Mouse (Mus musculus) cerebellum, adult 11-12 months (tissue): ENCODE data around the gene Sctr.

Experiments
- DNase-seq: peaks from one replicate; pipeline ENCODE4 v3.0.0; 2022

The Sctr gene

DNA sequence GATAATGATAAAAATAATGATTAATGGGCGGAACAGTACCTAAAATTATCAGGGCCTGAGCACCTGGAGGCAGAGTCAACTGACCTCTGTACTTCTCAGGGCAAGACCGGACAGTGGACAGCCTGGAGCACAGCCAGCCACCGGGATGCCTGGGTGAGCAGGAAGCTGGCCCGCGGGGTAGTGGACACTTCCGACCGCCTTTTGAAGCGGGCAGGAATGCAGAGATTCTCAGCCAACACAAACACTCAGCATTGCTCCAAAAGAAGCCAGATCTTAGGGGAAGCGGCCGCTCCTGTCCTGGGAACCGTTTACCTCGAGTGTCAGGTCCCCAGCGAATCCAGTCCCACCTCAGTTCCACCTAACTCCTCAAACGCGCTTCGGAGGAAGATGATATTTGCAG lies 66.2 kb downstream of the Sctr start:
- DNase-seq, result peak; percentile 40

GRCm38 (mm10) chr1:120073519-120074306 lies 67.0 kb downstream of the Sctr start, which contains the start of gene Tmem37:
Gene Tmem37, minus strand, starts transcription at chr1:120074074.
- DNase-seq, result no peak

DNA sequence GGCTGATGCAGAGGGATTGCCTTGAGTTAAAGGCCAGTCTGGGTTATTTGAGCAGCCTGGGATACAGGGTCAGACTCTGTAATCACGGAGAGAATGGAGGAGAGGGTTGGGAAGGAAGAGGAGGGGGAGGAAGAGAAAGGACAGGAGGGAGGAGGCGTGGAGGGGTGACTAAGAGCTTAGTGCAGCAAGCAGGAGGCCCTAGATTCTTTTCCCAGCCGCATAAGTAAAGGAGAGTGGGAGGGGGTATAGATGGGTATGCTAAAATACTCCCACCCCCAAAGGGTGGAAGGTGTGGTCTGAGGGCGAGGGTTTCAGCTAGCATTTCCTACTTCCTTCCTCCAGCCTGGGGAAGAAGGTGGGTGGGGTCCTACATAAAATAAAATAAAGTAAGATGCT lies 67.6 kb downstream of the Sctr start:
- DNase-seq, result no peak

DNA sequence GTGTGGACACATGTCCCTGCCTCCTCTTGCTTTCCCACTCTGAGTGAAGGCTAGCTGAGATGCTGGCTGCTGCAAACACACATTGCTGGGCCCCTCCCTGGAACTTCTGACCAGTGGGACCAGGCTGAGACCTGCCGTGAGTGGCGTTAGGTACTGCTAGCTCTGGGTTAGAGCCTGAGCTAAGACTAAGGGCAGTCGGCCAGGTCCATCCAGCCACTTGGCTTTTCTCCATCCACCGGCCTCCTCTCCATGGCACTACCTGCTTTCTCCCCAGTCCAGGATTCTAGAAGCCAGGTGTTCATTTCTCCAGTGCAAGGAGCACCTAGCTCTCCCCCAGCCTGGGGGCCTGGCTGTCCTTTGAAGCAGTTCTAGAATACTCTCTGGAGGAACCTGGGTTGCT lies 68.2 kb downstream of the Sctr start:
- DNase-seq, result peak; percentile 26

GRCm38 (mm10) chr1:120075507-120075906 lies 68.8 kb downstream of the Sctr start:
- no peak for DNase-seq

GRCm38 (mm10) chr1:120077746-120078410 lies 71.2 kb downstream of the Sctr start:
- no peak for DNase-seq

- DNase-seq, result no peak
Measured at GRCm38 (mm10) chr1:120080632-120081031, 73.9 kb downstream of the Sctr start.

GRCm38 (mm10) chr1:120082957-120083585 lies 76.4 kb downstream of the Sctr start:
- no peak for DNase-seq

DNA sequence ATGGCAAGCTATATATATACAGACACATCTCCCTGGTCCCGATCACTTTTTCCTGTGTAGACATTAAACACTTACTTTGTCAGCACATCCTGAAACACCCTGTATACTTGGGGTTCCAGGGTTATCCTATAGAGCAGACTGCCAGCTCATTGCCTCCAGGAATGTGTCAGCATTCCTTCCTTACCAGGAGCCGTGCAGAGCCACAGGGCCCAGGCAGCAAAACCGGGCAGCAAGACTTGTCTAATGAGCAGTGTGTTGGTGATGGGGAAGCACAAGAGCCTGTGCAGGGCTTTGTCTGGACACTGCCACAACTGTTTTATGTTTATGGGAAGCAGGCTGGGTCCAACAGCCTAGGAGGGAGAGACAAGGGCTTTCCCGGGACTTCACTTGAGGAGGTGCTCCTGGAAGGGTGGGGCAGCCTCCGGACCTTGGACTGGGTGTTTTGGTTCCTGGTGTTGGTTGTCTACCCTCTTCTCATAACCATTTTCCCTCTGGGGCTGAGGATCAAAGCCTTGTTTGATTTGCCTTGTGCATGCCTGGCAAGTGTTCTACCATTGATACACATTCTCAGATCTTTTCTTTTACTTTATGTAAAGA lies 77.3 kb downstream of the Sctr start:
- no peak for DNase-seq

- no peak for DNase-seq
Measured at GRCm38 (mm10) chr1:120085696-120086095, 79.0 kb downstream of the Sctr start.

DNA sequence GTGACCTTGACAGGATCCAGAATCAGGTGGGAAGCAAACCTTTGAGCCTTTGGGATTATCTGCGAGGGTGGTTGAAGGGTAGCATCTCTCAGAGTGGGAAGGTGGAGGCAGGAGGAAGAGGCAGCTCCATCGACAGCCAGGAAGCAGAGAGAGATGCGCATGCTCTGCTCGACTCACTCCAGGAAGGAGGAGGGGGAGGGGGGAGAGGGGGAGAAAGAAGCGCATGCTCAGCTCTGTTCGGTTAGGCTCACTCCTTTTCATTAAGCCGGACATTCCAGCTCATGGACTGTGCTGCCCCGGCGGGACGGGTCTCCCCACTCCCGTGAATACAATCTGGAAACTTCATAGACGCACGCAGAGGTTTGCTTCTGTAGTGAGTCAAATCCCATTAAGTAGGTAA lies 80.0 kb downstream of the Sctr start:
- DNase-seq, result no peak

DNA sequence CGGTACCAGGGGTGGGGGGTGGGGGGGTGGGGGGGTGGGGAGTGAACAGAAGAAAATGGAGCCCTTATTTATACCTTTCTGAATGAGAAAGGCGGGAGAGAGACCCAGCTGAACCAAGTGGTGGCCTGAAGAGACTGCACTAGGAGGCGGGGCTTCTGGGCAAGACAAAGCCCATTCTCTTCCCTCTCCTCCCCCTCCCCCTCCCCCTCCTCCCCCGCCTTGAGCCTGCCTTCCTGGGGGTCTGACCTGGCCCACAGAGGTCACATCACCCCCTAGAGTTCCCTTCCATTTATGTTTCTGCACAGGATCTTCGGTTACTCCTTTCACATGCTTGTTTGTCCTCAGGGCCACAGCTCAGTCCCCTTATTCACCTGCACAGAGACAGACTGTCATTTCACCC lies 82.5 kb downstream of the Sctr start:
- no peak for DNase-seq

DNA sequence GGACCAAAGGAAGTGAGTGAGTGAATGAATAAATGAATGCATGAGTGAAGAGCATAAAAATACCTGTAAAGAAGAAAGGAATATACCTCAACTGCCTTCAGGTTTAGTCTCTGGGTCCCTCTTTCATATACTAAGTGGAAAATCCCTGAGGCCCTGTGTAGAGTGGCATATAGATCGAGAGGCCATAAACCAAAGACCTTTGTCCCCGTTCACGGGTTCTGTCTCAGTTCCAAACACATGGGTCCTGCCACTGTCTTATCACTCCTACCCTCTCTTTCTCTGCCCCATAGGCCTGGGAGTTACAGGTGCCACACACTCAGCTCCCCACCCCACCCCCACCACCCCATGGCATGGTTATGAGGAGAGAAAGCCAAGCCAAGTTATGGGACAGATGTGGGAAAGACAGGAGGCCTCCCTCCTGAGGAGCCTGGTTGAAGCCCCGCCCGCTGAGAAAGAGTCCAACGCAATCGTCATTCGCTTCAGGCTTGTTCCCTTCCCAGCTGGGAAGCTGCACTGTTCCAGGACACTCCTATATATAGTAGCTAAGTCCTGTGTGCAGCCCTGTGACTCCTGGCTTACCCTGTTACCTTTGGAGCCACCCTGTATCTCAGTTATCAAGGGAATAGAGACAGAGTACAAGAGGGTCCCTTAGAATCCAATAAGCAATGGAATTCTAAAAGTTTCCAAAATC lies 84.3 kb downstream of the Sctr start:
- no peak for DNase-seq

GRCm38 (mm10) chr1:120093482-120094134 lies 86.9 kb downstream of the Sctr start:
- peak; percentile 71 for DNase-seq

DNA sequence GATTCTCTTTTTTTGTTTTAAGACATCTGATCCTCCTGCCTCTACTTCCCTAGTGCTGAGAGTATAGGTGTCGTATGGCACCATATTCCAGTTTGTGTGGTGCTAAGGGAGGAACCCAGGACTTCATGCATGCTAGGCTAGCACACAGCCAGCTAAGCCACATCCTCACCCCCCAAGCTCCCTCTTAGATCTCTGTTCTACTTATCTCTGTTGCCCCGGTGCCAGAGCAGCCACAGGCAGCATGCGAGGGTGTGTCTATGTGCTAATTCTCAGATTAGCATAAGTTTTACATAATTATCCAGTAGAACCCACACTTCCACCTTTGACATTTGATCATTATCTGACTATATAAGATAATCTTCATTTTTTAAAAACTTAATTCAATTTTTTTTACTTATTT lies 88.2 kb downstream of the Sctr start:
- no peak for DNase-seq

DNA sequence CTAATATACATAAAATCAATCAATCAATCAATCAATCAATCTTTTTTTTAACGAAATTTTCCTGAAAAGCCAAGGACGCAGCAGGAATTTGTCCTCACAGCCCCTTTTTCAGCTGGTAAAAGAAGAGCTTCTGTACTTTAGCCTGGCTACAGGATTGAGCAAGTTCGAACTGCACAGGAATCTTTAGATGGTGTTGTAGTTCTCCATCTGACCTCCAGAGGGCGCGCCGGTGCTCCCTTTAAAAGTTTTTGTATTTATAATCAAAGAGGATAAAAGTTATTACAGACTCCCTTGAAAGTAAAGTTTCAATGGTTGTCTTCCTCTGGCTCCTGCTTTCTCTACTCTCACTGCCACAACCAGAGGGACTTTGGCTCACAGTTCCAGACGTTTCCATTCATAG lies 91.6 kb downstream of the Sctr start:
- DNase-seq, result no peak

DNA sequence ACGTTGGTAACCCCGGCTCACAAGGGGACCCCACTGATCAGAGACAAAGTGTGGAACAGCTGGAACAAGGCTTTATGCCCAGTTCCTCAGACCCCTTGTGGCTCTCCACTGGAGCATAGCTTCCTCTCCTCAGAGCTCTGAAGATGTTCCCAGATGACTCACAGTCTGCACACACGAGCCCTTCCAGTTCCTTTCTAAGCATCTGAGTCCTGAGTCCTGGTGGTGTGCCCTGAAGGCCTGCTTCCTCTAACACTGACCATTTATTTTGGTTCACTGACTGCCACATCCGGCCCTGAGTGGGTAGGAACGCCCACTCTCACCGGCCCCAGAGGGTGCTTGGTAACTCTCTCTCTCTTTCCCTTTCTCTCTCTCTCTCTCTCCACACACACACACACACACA lies 92.8 kb downstream of the Sctr start:
- DNase-seq, result no peak

- no peak for DNase-seq
Measured at GRCm38 (mm10) chr1:120100456-120101226, 93.9 kb downstream of the Sctr start.

- no peak for DNase-seq
Measured at GRCm38 (mm10) chr1:120101227-120101609, 94.5 kb downstream of the Sctr start.

DNA sequence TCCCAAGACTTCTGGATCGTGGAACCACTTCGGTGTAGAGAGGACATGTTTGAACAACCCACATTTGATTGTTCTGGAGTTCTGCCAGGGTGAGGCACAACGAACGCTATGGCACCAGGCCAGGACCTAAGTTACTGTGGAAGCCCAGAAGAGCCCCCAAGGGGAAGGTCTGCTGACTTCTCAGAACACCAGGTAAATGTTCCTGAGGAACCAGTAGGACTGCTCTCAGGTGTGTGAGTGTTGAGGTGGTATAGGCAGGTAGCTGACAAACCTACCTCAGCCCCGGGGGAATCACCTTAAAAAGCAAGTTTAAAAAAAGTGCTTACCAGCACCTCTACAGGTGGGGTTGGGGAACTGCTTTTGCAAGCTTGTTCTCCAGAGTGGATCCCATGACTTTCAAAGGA lies 98.9 kb downstream of the Sctr start:
- DNase-seq, result no peak

DNA sequence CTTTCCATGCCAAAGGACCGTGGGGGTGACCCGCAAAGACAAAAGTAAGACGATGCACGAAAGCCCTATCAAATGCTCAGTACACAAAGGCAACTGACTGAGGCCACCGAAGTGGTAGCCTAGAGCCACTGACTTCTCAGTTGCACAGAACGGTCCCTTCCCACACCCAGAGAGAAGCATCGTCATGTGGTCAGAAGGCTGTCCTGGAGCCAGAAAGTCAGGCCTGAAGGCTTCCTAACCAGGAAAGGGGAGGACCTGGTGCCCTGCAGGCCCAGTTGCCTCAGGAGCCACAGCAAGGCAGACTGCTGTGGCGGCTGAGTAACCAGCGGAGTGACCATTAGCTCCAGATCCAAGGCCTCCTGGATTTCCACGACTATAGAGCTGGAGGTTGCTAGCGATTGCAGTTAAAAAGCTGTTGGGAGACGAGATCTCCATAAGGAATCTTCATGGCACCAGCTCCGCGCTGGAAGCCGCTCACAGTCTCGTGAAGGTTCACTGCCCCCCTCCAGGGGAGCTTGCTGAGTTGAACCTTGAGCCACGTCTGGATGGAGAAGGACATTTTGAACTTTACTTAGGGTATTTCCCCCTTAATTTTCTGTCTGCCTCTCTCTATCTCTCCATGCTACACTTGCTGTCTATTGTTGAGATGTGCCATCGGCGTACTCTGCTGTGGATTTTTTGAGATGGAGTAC lies 103.2 kb downstream of the Sctr start:
- no peak for DNase-seq
